Comparison of ENCODE assay signal across 29 mouse cellular contexts in the genomic region with DNA sequence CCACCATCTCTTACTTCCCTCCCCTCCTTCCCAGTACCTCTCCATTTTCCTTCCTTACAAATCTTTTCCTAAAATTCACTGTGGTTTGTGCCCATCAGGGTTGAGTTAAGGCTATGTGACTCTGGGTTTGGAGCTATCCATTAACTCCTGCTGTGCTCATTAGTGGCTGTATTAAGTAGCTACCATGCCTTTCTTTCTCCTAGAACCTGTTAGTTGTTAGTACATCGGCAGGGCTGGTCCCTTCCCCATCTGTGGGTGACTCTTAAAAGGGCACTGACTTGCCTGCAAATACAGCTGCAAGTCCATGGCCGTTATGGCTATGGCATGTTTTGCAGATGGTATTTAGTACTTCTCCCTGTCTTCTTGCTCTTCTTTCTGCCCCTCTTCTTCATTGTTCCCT. TPM values are rescaled to one million over a fixed set of nuclear protein-coding genes. Genes with fewer than 3 reads are reported as not detected.
"Had no signal": no experiment of that assay in that cellular context is flagged by ENCODE, and none has a peak within 500 bp of the region (broad histone marks: within the 10 kb centered on the region; RNA-seq: fewer than 3 reads in every experiment).

No protein-coding gene starts in this region.

- H3K27me3 ChIP-seq: embryonic facial prominence, embryonic 12.5 days; embryonic facial prominence, embryonic 13.5 days; embryonic facial prominence, embryonic 15.5 days; forebrain, embryonic 12.5 days; forebrain, embryonic 13.5 days; forebrain, embryonic 15.5 days had no signal

- H3K9me3 ChIP-seq: embryonic facial prominence, embryonic 10.5 days; embryonic facial prominence, embryonic 12.5 days; embryonic facial prominence, embryonic 13.5 days; embryonic facial prominence, embryonic 15.5 days; forebrain, embryonic 10.5 days; forebrain, embryonic 12.5 days; forebrain, embryonic 13.5 days; forebrain, embryonic 15.5 days had no signal

- H3K9ac ChIP-seq: embryonic facial prominence, embryonic 12.5 days; embryonic facial prominence, embryonic 13.5 days; embryonic facial prominence, embryonic 15.5 days; forebrain, embryonic 12.5 days; forebrain, embryonic 13.5 days; forebrain, embryonic 15.5 days; forebrain, postnatal 0 days had no signal

- DNase-seq: cerebellum, adult 2 months; cerebellum, adult 8-10 months; cerebellum, adult 9-10 months; cerebellum, adult 9-11 months; cerebellum, postnatal 10 days; cerebellum, postnatal 14 days; cerebellum, postnatal 25 days; cerebellum, postnatal 36 days; embryo, embryonic 11 days; forebrain, postnatal 0 days; gastrocnemius, adult 2 months; gastrocnemius, postnatal 10 days; gastrocnemius, postnatal 14 days; gastrocnemius, postnatal 25 days; gastrocnemius, postnatal 36 days; heart, adult 18-20 months; heart, adult 2 months had no signal

- H3K4me3 ChIP-seq: embryonic facial prominence, embryonic 10.5 days; embryonic facial prominence, embryonic 12.5 days; embryonic facial prominence, embryonic 13.5 days; embryonic facial prominence, embryonic 15.5 days; erythroblast, embryonic 14.5 days; forebrain, embryonic 10.5 days; forebrain, embryonic 12.5 days; forebrain, embryonic 13.5 days; forebrain, embryonic 15.5 days; gastrocnemius, adult 2 months; heart, adult 2 months had no signal

- H3K36me3 ChIP-seq: embryonic facial prominence, embryonic 12.5 days; embryonic facial prominence, embryonic 13.5 days; embryonic facial prominence, embryonic 15.5 days had no signal

- H3K27ac ChIP-seq: embryonic facial prominence, embryonic 10.5 days; embryonic facial prominence, embryonic 12.5 days; embryonic facial prominence, embryonic 13.5 days; embryonic facial prominence, embryonic 15.5 days; forebrain, embryonic 10.5 days; forebrain, embryonic 12.5 days; forebrain, embryonic 13.5 days; forebrain, embryonic 15.5 days; gastrocnemius, adult 2 months; heart, adult 2 months had no signal

- H3K4me2 ChIP-seq: embryonic facial prominence, embryonic 12.5 days; embryonic facial prominence, embryonic 13.5 days; embryonic facial prominence, embryonic 15.5 days; forebrain, embryonic 12.5 days; forebrain, embryonic 13.5 days; forebrain, embryonic 15.5 days had no signal

- ATAC-seq: forebrain, embryonic 14.5 days; forebrain, embryonic 15.5 days; forebrain, postnatal 0 days had no signal

- H3K4me1 ChIP-seq: embryonic facial prominence, embryonic 10.5 days; embryonic facial prominence, embryonic 12.5 days; embryonic facial prominence, embryonic 13.5 days; embryonic facial prominence, embryonic 15.5 days; forebrain, embryonic 10.5 days; forebrain, embryonic 12.5 days; forebrain, embryonic 13.5 days; forebrain, embryonic 15.5 days had no signal

RNA-seq across cellular contexts. Expression of a gene that starts 58.6 kb away (rescaled TPM):
- total RNA-seq: gastrocnemius, adult 18-20 months; gastrocnemius, adult 2 months; gastrocnemius, adult 8-10 months; gastrocnemius, postnatal 25 days had no signal
